Mouse (Mus musculus): ENCODE measurements around the gene Sec24b. TPM values are rescaled to one million over a fixed set of nuclear protein-coding genes. Genes with fewer than 3 reads are reported as not detected.

Gene Sec24b
- total and polyA plus RNA-seq, 3 experiments: 27.9 to 96.0 (median 64.9) TPM

DNA sequence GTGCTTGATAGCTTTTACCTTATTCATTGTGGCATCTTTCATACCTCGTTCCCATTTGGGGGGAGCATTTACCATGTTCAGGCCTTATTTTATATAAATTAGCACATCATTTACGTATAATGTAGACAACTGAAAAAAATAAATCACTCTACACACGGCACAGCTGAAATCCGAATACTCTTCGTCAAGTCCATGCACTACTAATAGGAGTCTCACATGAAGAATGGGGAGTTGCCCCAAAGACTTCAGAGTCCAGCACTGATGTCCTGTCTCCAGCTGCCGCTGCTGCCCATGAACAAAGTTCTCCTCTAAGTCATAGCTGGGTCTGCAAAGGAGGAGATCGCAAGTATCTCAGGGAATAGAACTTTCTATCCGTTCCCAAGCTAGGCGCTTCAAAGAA lies 15.9 kb upstream of the Sec24b start:
- H3K27me3 ChIP-seq (ENCODE audit: insufficient read depth, low read length): peaks cover 3% of the 10 kb centered on the region; the same call in 1 of the 2 replicates
- H3K9me3 ChIP-seq (replicated peaks): no peaks in the 10 kb centered on the region
- no peaks in the 10 kb centered on the region for H3K36me3 ChIP-seq (replicated peaks)
- DNase-seq (ENCODE audit: low spot score) (no peak), ATAC-seq (ENCODE audit: extremely low read depth, insufficient number of reproducible peaks, low FRiP score, poor library complexity, severe bottlenecking) (no peak)
- H3K4me1 ChIP-seq (ENCODE audit: insufficient read depth, low read depth, low read length): no peaks in the 10 kb centered on the region; the same call in 1 of the 2 replicates
- H3K4me3 ChIP-seq (ENCODE audit: low read depth, low read length): no peak overlapping the region
- no peak for TF ChIP-seq POLR2AphosphoS5 (IDR thresholded peaks at IDR 0.05; ENCODE audit: insufficient replicate concordance, low read depth, low read length)
- TF ChIP-seq GATA2 (IDR thresholded peaks at IDR 0.05; ENCODE audit: borderline replicate concordance, low read depth, low read length): no peak
- TF ChIP-seq CTCF (IDR thresholded peaks at IDR 0.05; ENCODE audit: low read depth, low read length): no peak
- TF ChIP-seq GATA1 (IDR thresholded peaks at IDR 0.05; ENCODE audit: borderline replicate concordance, low read length): no peak
- TF ChIP-seq TAL1 (conservative IDR thresholded peaks at IDR 0.05; ENCODE audit: low read depth, low read length): no peak

DNA sequence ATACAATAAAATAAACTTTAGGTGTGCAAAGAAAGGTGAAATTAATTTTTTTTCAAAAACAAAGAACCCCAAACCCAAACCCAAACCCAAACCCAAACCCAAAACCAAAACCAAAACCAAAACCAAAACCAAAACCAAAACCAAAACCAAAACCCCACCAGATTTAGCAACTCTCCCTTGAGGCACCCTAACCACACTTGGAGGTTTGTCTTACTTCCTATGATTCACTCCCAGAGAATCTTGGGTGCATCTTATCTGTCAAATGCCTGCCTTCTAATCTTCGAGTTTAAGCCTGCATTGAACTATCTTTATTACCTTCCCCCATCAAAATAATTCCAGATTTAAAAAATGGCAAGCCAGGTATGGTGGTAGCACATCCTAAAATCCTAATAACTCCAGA lies 14.4 kb upstream of the Sec24b start:
- DNase-seq (ENCODE audit: low spot score): no peak
- Histone ChIP-seq H3K27me3 (ENCODE audit: insufficient read depth, low read length) (no peaks in the 10 kb centered on the region), H3K4me3 (ENCODE audit: low read depth, low read length) (no peak overlapping the region), H3K4me1 (ENCODE audit: insufficient read depth, low read depth, low read length) (no peaks in the 10 kb centered on the region; the same call in 1 of the 2 replicates), H3K36me3 (replicated peaks) (no peaks in the 10 kb centered on the region), H3K9me3 (replicated peaks) (no peaks in the 10 kb centered on the region)
- no peak for ATAC-seq (ENCODE audit: extremely low read depth, insufficient number of reproducible peaks, low FRiP score, poor library complexity, severe bottlenecking)
- TF ChIP-seq CTCF (IDR thresholded peaks at IDR 0.05; ENCODE audit: low read depth, low read length) (no peak), GATA2 (IDR thresholded peaks at IDR 0.05; ENCODE audit: borderline replicate concordance, low read depth, low read length) (no peak), TAL1 (conservative IDR thresholded peaks at IDR 0.05; ENCODE audit: low read depth, low read length) (no peak), POLR2AphosphoS5 (IDR thresholded peaks at IDR 0.05; ENCODE audit: insufficient replicate concordance, low read depth, low read length) (no peak), GATA1 (IDR thresholded peaks at IDR 0.05; ENCODE audit: borderline replicate concordance, low read length) (no peak)

DNA sequence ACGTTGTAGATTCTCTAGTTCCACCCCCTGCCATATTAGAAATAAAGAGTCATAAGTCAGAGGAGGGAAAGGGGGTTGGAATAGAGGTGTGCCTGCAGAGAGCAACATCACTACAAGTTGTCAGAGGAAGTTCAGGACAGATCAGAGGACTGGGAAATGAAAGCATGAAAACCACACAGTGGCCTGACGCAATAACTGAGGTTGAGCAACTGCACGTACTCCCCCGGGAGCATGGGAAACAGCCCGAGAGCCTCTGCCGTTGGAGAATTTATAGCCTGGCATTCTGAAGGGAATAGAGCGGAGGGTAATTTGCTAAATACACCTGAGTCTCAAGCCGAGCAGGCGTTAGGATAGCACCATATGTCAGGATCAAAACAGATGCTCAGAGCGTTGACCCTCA lies 11.7 kb upstream of the Sec24b start:
- ATAC-seq (ENCODE audit: extremely low read depth, insufficient number of reproducible peaks, low FRiP score, poor library complexity, severe bottlenecking) (no peak), DNase-seq (ENCODE audit: low spot score) (no peak)
- H3K36me3 ChIP-seq (replicated peaks): no peaks in the 10 kb centered on the region
- no peaks in the 10 kb centered on the region for H3K9me3 ChIP-seq (replicated peaks)
- no peaks in the 10 kb centered on the region; the same call in 1 of the 2 replicates for H3K4me1 ChIP-seq (ENCODE audit: insufficient read depth, low read depth, low read length)
- TF ChIP-seq CTCF (IDR thresholded peaks at IDR 0.05; ENCODE audit: low read depth, low read length) (no peak), GATA2 (IDR thresholded peaks at IDR 0.05; ENCODE audit: borderline replicate concordance, low read depth, low read length) (no peak), GATA1 (IDR thresholded peaks at IDR 0.05; ENCODE audit: borderline replicate concordance, low read length) (no peak), TAL1 (conservative IDR thresholded peaks at IDR 0.05; ENCODE audit: low read depth, low read length) (no peak), POLR2AphosphoS5 (IDR thresholded peaks at IDR 0.05; ENCODE audit: insufficient replicate concordance, low read depth, low read length) (no peak)
- no peaks in the 10 kb centered on the region for H3K27me3 ChIP-seq (ENCODE audit: insufficient read depth, low read length)
- no peak overlapping the region for H3K4me3 ChIP-seq (ENCODE audit: low read depth, low read length)

DNA sequence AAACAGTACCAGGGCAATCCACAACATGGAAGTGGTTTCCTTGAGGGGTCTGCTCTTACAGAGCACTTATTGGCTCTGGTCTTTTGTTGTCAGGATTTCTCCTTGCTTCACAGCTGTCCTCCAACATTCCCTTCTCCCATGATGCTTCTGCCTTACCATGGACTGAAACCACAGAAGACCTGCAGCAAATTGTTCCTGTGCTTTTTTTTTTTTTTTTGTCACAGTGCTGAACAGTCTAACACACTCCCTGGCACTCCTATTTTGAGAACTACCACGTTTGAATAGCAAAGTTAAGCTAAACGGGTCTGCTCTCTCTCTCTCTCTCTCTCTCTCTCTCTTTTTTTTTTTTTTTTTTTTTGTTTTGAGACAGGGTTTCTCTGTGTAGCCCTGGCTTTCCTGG lies 10.6 kb upstream of the Sec24b start:
- DNase-seq (ENCODE audit: low spot score) (no peak), ATAC-seq (ENCODE audit: extremely low read depth, insufficient number of reproducible peaks, low FRiP score, poor library complexity, severe bottlenecking) (no peak)
- no peaks in the 10 kb centered on the region; the same call in 1 of the 2 replicates for H3K4me1 ChIP-seq (ENCODE audit: insufficient read depth, low read depth, low read length)
- H3K9me3 ChIP-seq (replicated peaks): no peaks in the 10 kb centered on the region
- TF ChIP-seq GATA1 (IDR thresholded peaks at IDR 0.05; ENCODE audit: borderline replicate concordance, low read length) (no peak), CTCF (IDR thresholded peaks at IDR 0.05; ENCODE audit: low read depth, low read length) (no peak), GATA2 (IDR thresholded peaks at IDR 0.05; ENCODE audit: borderline replicate concordance, low read depth, low read length) (no peak), TAL1 (conservative IDR thresholded peaks at IDR 0.05; ENCODE audit: low read depth, low read length) (no peak), POLR2AphosphoS5 (IDR thresholded peaks at IDR 0.05; ENCODE audit: insufficient replicate concordance, low read depth, low read length) (no peak)
- H3K4me3 ChIP-seq (ENCODE audit: low read depth, low read length): no peak overlapping the region
- no peaks in the 10 kb centered on the region for H3K27me3 ChIP-seq (ENCODE audit: insufficient read depth, low read length)
- no peaks in the 10 kb centered on the region for H3K36me3 ChIP-seq (replicated peaks)

DNA sequence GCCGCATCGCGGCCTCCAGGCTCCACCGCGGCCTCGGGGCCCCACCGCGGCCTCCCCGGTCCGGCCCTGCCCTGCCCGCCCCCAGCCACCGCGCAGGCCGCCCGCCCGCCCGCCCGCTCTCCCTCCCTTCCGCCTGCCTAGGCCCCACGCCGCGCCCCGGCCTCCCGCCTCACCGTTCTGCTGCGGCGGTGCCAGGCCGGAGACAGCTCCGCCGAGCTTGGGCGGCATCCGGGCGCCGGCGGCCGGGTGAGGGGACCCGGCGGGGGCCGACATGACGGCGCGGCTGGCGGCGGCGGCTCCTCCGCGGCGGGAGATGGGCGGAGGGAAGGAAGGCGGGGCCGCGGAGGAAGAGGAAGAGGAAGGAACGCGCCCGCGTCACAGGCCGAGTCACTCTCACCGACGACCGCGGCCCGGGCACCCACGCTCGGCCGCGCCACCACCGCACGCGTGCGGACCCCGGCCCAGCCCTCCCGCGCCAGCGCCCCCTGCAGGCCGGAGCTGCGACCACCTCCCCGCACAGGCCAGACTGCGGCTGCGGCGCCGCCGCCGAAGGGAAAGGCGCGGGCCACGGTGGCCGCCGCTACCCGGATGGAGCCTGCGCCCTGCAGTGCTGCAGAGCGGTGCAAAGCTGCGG lies 840 bp downstream of the Sec24b start:
- DNase-seq (ENCODE audit: low spot score) (peak; percentile 85), ATAC-seq (ENCODE audit: extremely low read depth, insufficient number of reproducible peaks, low FRiP score, poor library complexity, severe bottlenecking) (peak; percentile 80)

DNA sequence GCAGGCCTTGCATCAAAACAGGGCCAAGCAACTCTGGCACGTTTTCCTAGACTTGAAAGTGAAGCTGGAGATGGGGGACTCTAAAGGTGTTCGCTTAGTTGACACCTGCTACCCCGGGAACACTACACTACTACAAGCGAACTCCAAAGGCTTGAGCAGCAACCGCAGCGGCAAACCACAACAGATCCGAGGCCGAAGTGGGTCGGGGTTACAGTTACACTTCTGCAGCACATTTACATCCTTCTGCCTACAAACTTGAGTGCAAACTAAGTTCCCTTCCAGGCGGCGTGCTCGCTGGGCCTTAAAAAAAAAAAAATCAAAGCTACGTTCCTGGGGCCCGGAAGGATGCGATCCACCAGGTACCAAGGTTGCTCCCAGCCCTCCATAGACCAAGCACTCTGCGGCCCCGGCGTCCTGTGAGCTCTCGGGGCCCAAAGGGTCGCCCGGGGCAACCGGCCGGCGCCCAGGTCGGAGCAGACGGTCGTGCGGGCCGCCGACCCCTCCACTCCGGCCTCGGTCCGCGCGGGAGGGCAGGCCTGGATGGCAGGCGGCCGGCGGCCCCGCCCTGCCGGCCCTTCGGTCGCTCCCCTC lies 1.5 kb downstream of the Sec24b start:
- H3K4me3 ChIP-seq (ENCODE audit: low read depth, low read length): peak overlapping the region; percentile 90
- TF ChIP-seq GATA1 (IDR thresholded peaks at IDR 0.05; ENCODE audit: borderline replicate concordance, low read length) (no peak), POLR2AphosphoS5 (IDR thresholded peaks at IDR 0.05; ENCODE audit: insufficient replicate concordance, low read depth, low read length) (no peak), GATA2 (IDR thresholded peaks at IDR 0.05; ENCODE audit: borderline replicate concordance, low read depth, low read length) (no peak), CTCF (IDR thresholded peaks at IDR 0.05; ENCODE audit: low read depth, low read length) (no peak)
- peaks cover 38% of the 10 kb centered on the region for H3K4me1 ChIP-seq (ENCODE audit: insufficient read depth, low read depth, low read length)
- peaks cover 4% of the 10 kb centered on the region for H3K27me3 ChIP-seq (ENCODE audit: insufficient read depth, low read length)
- H3K9me3 ChIP-seq (replicated peaks): no peaks in the 10 kb centered on the region
- no peak for ATAC-seq (ENCODE audit: extremely low read depth, insufficient number of reproducible peaks, low FRiP score, poor library complexity, severe bottlenecking)
- peaks cover 30% of the 10 kb centered on the region for H3K36me3 ChIP-seq (replicated peaks)
- peak; percentile 14 for DNase-seq (ENCODE audit: low spot score)

More for the DNA sequence above, 840 bp downstream of the Sec24b start:
- Histone ChIP-seq H3K4me1 (ENCODE audit: insufficient read depth, low read depth, low read length) (peaks cover 35% of the 10 kb centered on the region), H3K9me3 (replicated peaks) (no peaks in the 10 kb centered on the region), H3K4me3 (ENCODE audit: low read depth, low read length) (peak overlapping the region; percentile 90), H3K36me3 (replicated peaks) (peaks cover 24% of the 10 kb centered on the region), H3K27me3 (ENCODE audit: insufficient read depth, low read length) (peaks cover 6% of the 10 kb centered on the region)
- TF ChIP-seq TAL1 (conservative IDR thresholded peaks at IDR 0.05; ENCODE audit: low read depth, low read length) (no peak), GATA1 (IDR thresholded peaks at IDR 0.05; ENCODE audit: borderline replicate concordance, low read length) (no peak), CTCF (IDR thresholded peaks at IDR 0.05; ENCODE audit: low read depth, low read length) (peak; percentile 11; the same call in 1 of the 2 replicates)

All from G1E (cell line).